Mouse (Mus musculus) forebrain, embryonic 10.5 days (tissue): ENCODE results near the gene Dnmt1. TPM values are rescaled to one million over a fixed set of nuclear protein-coding genes. Genes with fewer than 3 reads are reported as not detected.

Experiments used
- DNase-seq: peaks from one replicate; pipeline ENCODE4 v3.0.0-alpha.2; 2017; ENCODE audit warnings: low spot score; ENCODE audit errors: extremely low spot score
- H3K27ac ChIP-seq: fragments of 300-500 bp; sonication (generic); 2 replicates; pipeline ENCODE4 v1.5.1; 2016; ENCODE audit warnings: mild to moderate bottlenecking
- H3K27me3 ChIP-seq: fragments of 300-500 bp; sonication (generic); 2 replicates; pipeline ENCODE4 v1.6.1; 2016; ENCODE audit warnings: mild to moderate bottlenecking; ENCODE audit not compliant: poor library complexity, severe bottlenecking
- H3K36me3 ChIP-seq: fragments of 300-500 bp; sonication (generic); replicated peaks from 2 replicates; pipeline ENCODE4 v1.6.1; 2016; ENCODE audit warnings: mild to moderate bottlenecking, moderate library complexity
- H3K4me1 ChIP-seq: fragments of 300-500 bp; sonication (generic); 2 replicates; pipeline ENCODE4 v1.6.1; 2016
- H3K4me3 ChIP-seq: fragments of 300-500 bp; sonication (generic); 2 replicates; pipeline ENCODE4 v1.5.1; 2016; ENCODE audit warnings: mild to moderate bottlenecking, moderate library complexity
- H3K9me3 ChIP-seq: fragments of 300-500 bp; sonication (generic); 2 replicates; pipeline ENCODE4 v1.6.1; 2016; ENCODE audit warnings: mild to moderate bottlenecking, moderate library complexity
- WGBS: fragments of 180-500 bp; shearing (Covaris S2); methylation state at CpG from one replicate; pipeline ENCODE4 v1.1.7; 2016; 5-methylcytosine and 5-hydroxymethylcytosine counted together
- polyA plus RNA-seq: library from polyadenylated mRNA; unstranded; fragments of >200 nt; fragmentation: Nextera tagmentation; extraction: Ambion mirVana; gene quantifications from 2 replicates; pipeline ENCODE4 v1.2.1, GENCODE M21; 2016

Gene Dnmt1
- polyA plus RNA-seq, 1 experiment from 2014 or later = 171 TPM

DNA sequence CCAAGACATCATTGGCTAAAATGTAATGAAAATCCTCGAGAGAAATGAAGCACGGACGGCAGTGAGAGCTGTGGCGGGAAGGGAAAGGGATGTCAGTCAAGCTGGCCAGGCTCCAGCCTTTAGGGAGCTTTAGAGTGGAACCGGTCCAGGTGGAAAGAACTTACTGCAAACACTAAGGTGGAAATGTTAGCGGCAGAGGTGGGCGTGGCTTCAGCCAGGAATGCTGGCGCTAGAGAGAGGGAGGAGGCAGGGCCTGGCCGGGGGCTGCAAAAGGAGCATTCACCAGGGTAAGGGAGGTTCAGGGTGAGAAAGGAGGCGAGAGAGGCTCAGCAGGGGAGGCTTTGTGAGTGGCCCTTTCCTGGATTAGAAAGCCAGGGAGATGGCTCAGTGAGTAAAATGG lies 31.2 kb upstream of the Dnmt1 start:
- H3K27ac ChIP-seq = peak overlapping the region; percentile 41
- H3K36me3 ChIP-seq = no peaks in the 10 kb centered on the region
- H3K4me1 ChIP-seq = peaks cover 8% of the 10 kb centered on the region
- 5% methylated on average over 10 of the region's 10 CpGs for WGBS
- peak overlapping the region; percentile 11 for H3K4me3 ChIP-seq
- peaks cover 30% of the 10 kb centered on the region for H3K27me3 ChIP-seq
- DNase-seq = peak; percentile 31
- H3K9me3 ChIP-seq = no peaks in the 10 kb centered on the region

- no peak for DNase-seq
These were observed 28.3 kb upstream of the Dnmt1 start for GRCm38 (mm10) chr9:20987953-20988352.

GRCm38 (mm10) chr9:20986952-20987686 lies 27.4 kb upstream of the Dnmt1 start:
- 69% methylated on average over 15 of the region's 15 CpGs for WGBS
- Histone ChIP-seq H3K27ac (no peak overlapping the region), H3K4me1 (peaks cover 15% of the 10 kb centered on the region)

More at GRCm38 (mm10) chr9:20987953-20988352, 28.3 kb upstream of the Dnmt1 start:
- Histone ChIP-seq H3K36me3 (no peaks in the 10 kb centered on the region), H3K27ac (no peak overlapping the region), H3K4me3 (no peak overlapping the region), H3K27me3 (peaks cover 30% of the 10 kb centered on the region), H3K9me3 (no peaks in the 10 kb centered on the region), H3K4me1 (peaks cover 15% of the 10 kb centered on the region)
- 17% methylated on average over 7 of the region's 7 CpGs for WGBS

DNA sequence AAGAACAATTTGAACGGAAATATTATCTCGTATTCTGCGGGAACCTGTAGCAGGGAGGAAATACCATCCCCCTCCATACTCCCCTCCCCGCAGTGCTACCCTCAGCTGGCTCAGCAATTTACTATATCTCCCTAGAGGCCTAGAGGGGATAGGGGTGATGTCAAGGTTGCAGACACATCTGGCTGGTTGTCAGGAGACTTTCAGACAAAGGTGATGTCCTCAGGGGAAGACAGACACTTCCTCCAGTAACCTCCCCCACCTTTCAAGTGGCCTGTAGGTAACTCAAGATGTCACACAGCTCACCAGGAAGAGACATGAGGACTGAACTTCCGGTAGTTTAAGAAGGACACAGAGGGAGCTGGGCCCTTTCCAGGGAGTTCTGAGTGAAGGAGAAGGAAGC lies 23.5 kb upstream of the Dnmt1 start:
- DNase-seq = no peak
- H3K4me1 ChIP-seq = peaks cover 15% of the 10 kb centered on the region
- peaks cover 10% of the 10 kb centered on the region; the same call in 1 of the 2 replicates for H3K27me3 ChIP-seq
- WGBS = 65% methylated on average over 5 of the region's 5 CpGs
- no peak overlapping the region for H3K4me3 ChIP-seq
- H3K27ac ChIP-seq = no peak overlapping the region
- H3K9me3 ChIP-seq = no peaks in the 10 kb centered on the region
- H3K36me3 ChIP-seq = no peaks in the 10 kb centered on the region

More at GRCm38 (mm10) chr9:20986952-20987686, 27.4 kb upstream of the Dnmt1 start:
- Histone ChIP-seq H3K9me3 (no peaks in the 10 kb centered on the region), H3K4me3 (no peak overlapping the region), H3K27me3 (peaks cover 30% of the 10 kb centered on the region), H3K36me3 (no peaks in the 10 kb centered on the region)
- DNase-seq = no peak

DNA sequence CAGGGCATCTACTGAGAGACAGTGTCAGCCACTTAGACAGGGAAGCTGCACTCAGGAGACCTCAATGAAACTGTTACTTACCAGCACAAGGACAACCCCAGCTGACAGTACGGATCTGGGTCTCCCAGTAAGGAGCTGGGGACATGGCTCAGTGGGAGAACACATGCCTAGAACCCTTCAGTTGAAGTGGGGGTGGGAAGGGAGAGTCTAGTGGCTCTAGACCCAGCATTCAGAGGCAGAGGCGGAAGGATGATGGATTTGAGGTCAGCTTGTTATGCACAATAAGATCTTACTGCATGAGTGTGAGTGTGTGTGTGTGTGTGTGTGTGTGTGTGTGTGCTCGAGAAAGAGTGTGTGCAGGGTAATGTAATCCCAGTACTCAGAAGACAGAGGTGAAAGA lies 22.5 kb upstream of the Dnmt1 start:
- WGBS = 77% methylated on average over 3 of the region's 3 CpGs
- Histone ChIP-seq H3K4me1 (peaks cover 16% of the 10 kb centered on the region), H3K9me3 (no peaks in the 10 kb centered on the region), H3K27ac (no peak overlapping the region), H3K36me3 (no peaks in the 10 kb centered on the region), H3K27me3 (0 out of 2 replicates have a peak, but pooled peaks cover 5% of the 10 kb centered on the region), H3K4me3 (no peak overlapping the region)
- DNase-seq = no peak

DNA sequence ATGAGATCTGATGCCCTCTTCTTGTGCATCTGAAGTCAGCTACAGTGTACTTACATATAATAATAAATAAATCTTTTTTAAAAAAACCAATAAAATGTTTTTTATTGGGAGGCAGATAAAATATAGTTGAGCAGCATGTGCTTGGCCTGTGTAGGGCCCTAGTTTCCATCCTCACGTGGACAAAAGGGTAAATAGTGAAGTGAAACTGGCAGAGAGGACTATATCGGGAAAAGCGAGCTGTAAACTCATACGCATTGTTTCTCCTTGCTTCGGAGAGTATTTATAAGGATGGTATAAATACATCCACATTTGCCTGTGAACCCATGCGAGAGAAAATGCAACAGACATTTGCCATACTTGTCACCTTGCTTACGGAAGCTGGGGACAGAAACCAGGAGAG lies 20.1 kb upstream of the Dnmt1 start:
- peaks cover 38% of the 10 kb centered on the region for H3K4me1 ChIP-seq

GRCm38 (mm10) chr9:20979181-20979580 lies 19.5 kb upstream of the Dnmt1 start:
- no peak overlapping the region for H3K27ac ChIP-seq
- H3K36me3 ChIP-seq = no peaks in the 10 kb centered on the region
- H3K27me3 ChIP-seq = peaks cover 10% of the 10 kb centered on the region
- no peak overlapping the region for H3K4me3 ChIP-seq
- WGBS = 71% methylated on average over 5 of the region's 5 CpGs
- no peaks in the 10 kb centered on the region for H3K9me3 ChIP-seq
- peaks cover 43% of the 10 kb centered on the region for H3K4me1 ChIP-seq
- no peak for DNase-seq

More for the DNA sequence above, 20.1 kb upstream of the Dnmt1 start:
- H3K4me3 ChIP-seq = no peak overlapping the region
- no peaks in the 10 kb centered on the region for H3K9me3 ChIP-seq
- no peaks in the 10 kb centered on the region for H3K36me3 ChIP-seq
- DNase-seq = no peak
- H3K27me3 ChIP-seq = peaks cover 5% of the 10 kb centered on the region
- no peak overlapping the region for H3K27ac ChIP-seq
- 94% methylated on average over 7 of the region's 7 CpGs for WGBS

DNA sequence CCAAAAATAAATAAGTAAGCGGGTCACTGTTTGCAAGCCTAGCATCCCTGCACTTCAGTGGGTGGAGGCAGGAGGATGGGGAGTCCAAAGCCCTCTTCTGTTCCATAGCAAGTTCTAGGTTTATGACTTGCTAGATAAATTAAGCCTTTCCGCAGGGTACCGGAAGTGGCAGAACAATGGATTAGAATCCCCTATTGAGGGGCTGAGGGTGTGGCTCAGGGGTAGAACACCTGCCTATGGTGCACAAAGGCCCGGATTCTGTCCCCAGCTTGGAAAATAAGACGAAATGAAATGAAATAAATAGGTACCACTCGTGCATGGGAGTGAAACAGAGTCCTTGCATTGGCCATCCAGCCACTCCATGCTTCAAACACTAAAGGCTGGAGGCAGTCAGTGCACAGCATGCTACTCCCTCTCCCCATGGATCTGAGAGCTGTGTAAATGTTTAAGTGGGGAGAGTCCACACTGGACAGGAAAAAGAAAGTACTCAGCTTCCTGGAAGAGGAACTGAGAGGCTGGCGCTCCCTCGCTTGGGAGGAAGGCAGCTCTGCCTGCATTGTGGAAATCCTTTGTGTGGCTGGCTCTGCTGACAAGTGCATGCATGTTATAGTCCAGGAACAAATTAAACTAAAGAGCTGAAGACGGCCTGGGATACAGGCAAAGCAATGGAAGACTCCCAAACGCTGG lies 18.9 kb upstream of the Dnmt1 start:
- no peak for DNase-seq
- no peak overlapping the region for H3K4me3 ChIP-seq
- no peaks in the 10 kb centered on the region for H3K36me3 ChIP-seq
- peaks cover 10% of the 10 kb centered on the region for H3K27me3 ChIP-seq
- H3K9me3 ChIP-seq = no peaks in the 10 kb centered on the region
- peaks cover 47% of the 10 kb centered on the region for H3K4me1 ChIP-seq
- WGBS = 68% methylated on average over 10 of the region's 10 CpGs
- no peak overlapping the region for H3K27ac ChIP-seq

GRCm38 (mm10) chr9:20976961-20977689 lies 17.4 kb upstream of the Dnmt1 start:
- Histone ChIP-seq H3K36me3 (no peaks in the 10 kb centered on the region), H3K27me3 (peaks cover 10% of the 10 kb centered on the region), H3K9me3 (no peaks in the 10 kb centered on the region), H3K4me3 (peak overlapping the region; percentile 85), H3K27ac (peak overlapping the region; percentile 89), H3K4me1 (peaks cover 56% of the 10 kb centered on the region)
- 2% methylated on average over 4 of the region's 4 CpGs for WGBS
- no peak for DNase-seq

- peak within 1 kb of the TSS; percentile 89 for H3K27ac ChIP-seq
- DNase-seq = peak; percentile 84
- under 1% methylated on average over 47 of the region's 47 CpGs for WGBS
- H3K36me3 ChIP-seq = no peaks in the 10 kb centered on the region
- peaks cover 10% of the 10 kb centered on the region for H3K27me3 ChIP-seq
- H3K4me3 ChIP-seq = peak within 1 kb of the TSS; percentile 85
- H3K4me1 ChIP-seq = peaks cover 63% of the 10 kb centered on the region
- no peaks in the 10 kb centered on the region for H3K9me3 ChIP-seq
These were observed 16.7 kb upstream of the Dnmt1 start, which contains the start of gene S1pr2 for GRCm38 (mm10) chr9:20976216-20976960. TSS of gene S1pr2 (minus strand) at chr9:20976781.

DNA sequence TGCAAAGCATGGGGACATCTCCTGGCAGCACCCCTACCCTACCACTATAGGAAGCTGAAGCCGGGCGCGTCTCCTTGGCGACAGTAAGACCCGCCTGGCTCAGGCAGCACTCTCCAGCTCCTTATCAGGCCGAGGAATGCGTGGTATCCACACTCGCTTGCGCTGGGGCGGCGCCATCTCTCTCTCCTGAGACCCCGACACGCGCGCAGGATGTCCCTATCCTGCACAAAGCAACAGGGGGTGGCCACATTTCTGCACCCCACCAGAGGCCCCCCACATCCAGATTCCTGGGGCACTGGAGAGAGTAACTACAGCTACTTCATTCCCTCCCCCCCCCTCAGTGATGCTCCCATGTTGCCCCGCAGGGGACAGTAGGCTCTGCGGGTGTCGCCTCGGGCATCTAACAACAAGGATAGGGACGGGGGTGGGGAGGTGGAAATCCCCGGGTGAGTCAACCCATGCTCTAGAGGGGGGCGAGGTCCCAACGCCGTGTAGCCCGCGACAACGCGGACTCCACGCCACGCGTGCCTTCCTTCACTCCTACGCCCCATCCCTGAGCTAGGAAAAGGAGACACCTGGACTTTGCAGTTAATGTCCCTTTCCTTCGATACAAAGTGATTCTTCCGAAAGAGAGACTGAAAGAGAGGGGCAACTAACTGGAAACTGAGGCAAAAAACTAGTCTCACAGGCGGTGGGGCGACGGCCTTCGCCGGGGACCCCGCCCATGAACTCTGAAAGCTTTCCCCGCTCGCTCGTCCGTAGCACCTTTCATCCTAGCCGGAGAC lies 15.9 kb upstream of the Dnmt1 start:
- Histone ChIP-seq H3K9me3 (no peaks in the 10 kb centered on the region), H3K4me1 (peaks cover 66% of the 10 kb centered on the region), H3K27ac (peak overlapping the region; percentile 89), H3K36me3 (peaks cover 3% of the 10 kb centered on the region; the same call in 1 of the 2 replicates), H3K27me3 (peaks cover 10% of the 10 kb centered on the region), H3K4me3 (peak overlapping the region; percentile 85)
- under 1% methylated on average over 45 of the region's 45 CpGs for WGBS
- DNase-seq = peak; percentile 66
